Mouse (Mus musculus): ENCODE results near the gene Zfp568.

- no peak for TF ChIP-seq POU5F1 (IDR thresholded peaks at IDR 0.05; ENCODE audit: borderline replicate concordance, low read length)
- TF ChIP-seq CTCF (conservative IDR thresholded peaks at IDR 0.05; ENCODE audit: low read length), result no peak
Observed at GRCm38 (mm10) chr7:29993340-29993739, 9.6 kb downstream of the Zfp568 start.

All from E14TG2a.4 (cell line).